Mouse (Mus musculus): ENCODE measurements around the gene Ifitm10. TPM values are rescaled to one million over a fixed set of nuclear protein-coding genes. Genes with fewer than 3 reads are reported as not detected.

Ifitm10 gene
- polyA plus RNA-seq, 1 experiment from 2014 or later, result not detected

- Histone ChIP-seq H3K27ac (no peak overlapping the region), H3K4me3 (ENCODE audit: inconsistent target) (no peak overlapping the region), H3K79me2 (ENCODE audit: inconsistent target) (no peaks in the 10 kb centered on the region), H3K36me3 (ENCODE audit: inconsistent target) (no peaks in the 10 kb centered on the region)
- whole genome bisulfite sequencing (ENCODE audit: missing documents), result 87% methylated on average over 2 of the region's 2 CpGs
Observed at GRCm38 (mm10) chr7:142368856-142369255, 4.7 kb downstream of the Ifitm10 start.

GRCm38 (mm10) chr7:142363107-142363506 is 10.4 kb downstream of the Ifitm10 start:
- H3K27ac ChIP-seq, result no peak overlapping the region
- no peaks in the 10 kb centered on the region for H3K79me2 ChIP-seq (ENCODE audit: inconsistent target)
- H3K36me3 ChIP-seq (ENCODE audit: inconsistent target), result no peaks in the 10 kb centered on the region
- no peak overlapping the region for H3K4me3 ChIP-seq (ENCODE audit: inconsistent target)
- WGBS (ENCODE audit: missing documents), result 43% methylated on average over 4 of the region's 4 CpGs

- H3K4me3 ChIP-seq (ENCODE audit: inconsistent target), result no peak overlapping the region
- H3K36me3 ChIP-seq (ENCODE audit: inconsistent target), result no peaks in the 10 kb centered on the region
- no peak overlapping the region for H3K27ac ChIP-seq
- H3K79me2 ChIP-seq (ENCODE audit: inconsistent target), result no peaks in the 10 kb centered on the region
Observed at GRCm38 (mm10) chr7:142360743-142361142, 12.8 kb downstream of the Ifitm10 start.

GRCm38 (mm10) chr7:142359129-142359528 is 14.4 kb downstream of the Ifitm10 start:
- WGBS (ENCODE audit: missing documents), result 92% methylated on average over 8 of the region's 8 CpGs
- Histone ChIP-seq H3K79me2 (ENCODE audit: inconsistent target) (no peaks in the 10 kb centered on the region), H3K4me3 (ENCODE audit: inconsistent target) (no peak overlapping the region), H3K27ac (no peak overlapping the region), H3K36me3 (ENCODE audit: inconsistent target) (no peaks in the 10 kb centered on the region)

- Histone ChIP-seq H3K27ac (no peak overlapping the region), H3K4me3 (ENCODE audit: inconsistent target) (no peak overlapping the region), H3K36me3 (ENCODE audit: inconsistent target) (no peaks in the 10 kb centered on the region), H3K79me2 (ENCODE audit: inconsistent target) (no peaks in the 10 kb centered on the region)
- WGBS (ENCODE audit: missing documents), result 71% methylated on average over 3 of the region's 3 CpGs
Observed at GRCm38 (mm10) chr7:142357566-142357965, 16.0 kb downstream of the Ifitm10 start.

- 83% methylated on average over 8 of the region's 8 CpGs for WGBS (ENCODE audit: missing documents)
- Histone ChIP-seq H3K36me3 (ENCODE audit: inconsistent target) (no peaks in the 10 kb centered on the region), H3K79me2 (ENCODE audit: inconsistent target) (no peaks in the 10 kb centered on the region), H3K4me3 (ENCODE audit: inconsistent target) (no peak overlapping the region), H3K27ac (no peak overlapping the region)
Observed at GRCm38 (mm10) chr7:142354661-142355233, 18.8 kb downstream of the Ifitm10 start.

GRCm38 (mm10) chr7:142353854-142354253 is 19.7 kb downstream of the Ifitm10 start:
- H3K4me3 ChIP-seq (ENCODE audit: inconsistent target), result no peak overlapping the region
- no peaks in the 10 kb centered on the region for H3K36me3 ChIP-seq (ENCODE audit: inconsistent target)
- H3K79me2 ChIP-seq (ENCODE audit: inconsistent target), result no peaks in the 10 kb centered on the region
- H3K27ac ChIP-seq, result no peak overlapping the region
- 26% methylated on average over 5 of the region's 5 CpGs for WGBS (ENCODE audit: missing documents)

GRCm38 (mm10) chr7:142351569-142351968 is 22.0 kb downstream of the Ifitm10 start:
- WGBS (ENCODE audit: missing documents), result 84% methylated on average over 5 of the region's 5 CpGs
- no peaks in the 10 kb centered on the region for H3K79me2 ChIP-seq (ENCODE audit: inconsistent target)
- no peak overlapping the region for H3K4me3 ChIP-seq (ENCODE audit: inconsistent target)
- no peaks in the 10 kb centered on the region for H3K36me3 ChIP-seq (ENCODE audit: inconsistent target)
- H3K27ac ChIP-seq, result no peak overlapping the region

- H3K4me3 ChIP-seq (ENCODE audit: inconsistent target), result no peak overlapping the region
- 69% methylated on average over 9 of the region's 9 CpGs for WGBS (ENCODE audit: missing documents)
- no peaks in the 10 kb centered on the region for H3K36me3 ChIP-seq (ENCODE audit: inconsistent target)
- no peaks in the 10 kb centered on the region for H3K79me2 ChIP-seq (ENCODE audit: inconsistent target)
- no peak overlapping the region for H3K27ac ChIP-seq
Observed at GRCm38 (mm10) chr7:142349308-142349961, 24.1 kb downstream of the Ifitm10 start.

- WGBS (ENCODE audit: missing documents), result 90% methylated on average over 4 of the region's 4 CpGs
- Histone ChIP-seq H3K4me3 (ENCODE audit: inconsistent target) (no peak overlapping the region), H3K27ac (no peak overlapping the region), H3K79me2 (ENCODE audit: inconsistent target) (no peaks in the 10 kb centered on the region), H3K36me3 (ENCODE audit: inconsistent target) (no peaks in the 10 kb centered on the region)
Observed at GRCm38 (mm10) chr7:142347542-142347941, 26.0 kb downstream of the Ifitm10 start.

GRCm38 (mm10) chr7:142342247-142342640 is 31.3 kb downstream of the Ifitm10 start:
- no peaks in the 10 kb centered on the region for H3K79me2 ChIP-seq (ENCODE audit: inconsistent target)
- 3% methylated on average over 3 of the region's 3 CpGs for WGBS (ENCODE audit: missing documents)
- no peaks in the 10 kb centered on the region for H3K36me3 ChIP-seq (ENCODE audit: inconsistent target)
- H3K4me3 ChIP-seq (ENCODE audit: inconsistent target), result no peak overlapping the region
- H3K27ac ChIP-seq, result peak overlapping the region; percentile 16

- H3K4me3 ChIP-seq (ENCODE audit: inconsistent target), result no peak overlapping the region
- no peaks in the 10 kb centered on the region for H3K79me2 ChIP-seq (ENCODE audit: inconsistent target)
- H3K36me3 ChIP-seq (ENCODE audit: inconsistent target), result no peaks in the 10 kb centered on the region
- 80% methylated on average over 10 of the region's 10 CpGs for WGBS (ENCODE audit: missing documents)
- H3K27ac ChIP-seq, result peak overlapping the region; percentile 16
Observed at GRCm38 (mm10) chr7:142341564-142342246, 31.8 kb downstream of the Ifitm10 start.

GRCm38 (mm10) chr7:142340269-142340970 is 33.1 kb downstream of the Ifitm10 start:
- WGBS (ENCODE audit: missing documents), result 7% methylated on average over 10 of the region's 10 CpGs
- no peaks in the 10 kb centered on the region for H3K36me3 ChIP-seq (ENCODE audit: inconsistent target)
- peak overlapping the region; percentile 10; the same call in 1 of the 2 replicates for H3K27ac ChIP-seq
- H3K4me3 ChIP-seq (ENCODE audit: inconsistent target), result no peak overlapping the region
- no peaks in the 10 kb centered on the region for H3K79me2 ChIP-seq (ENCODE audit: inconsistent target)

- 95% methylated on average over 8 of the region's 8 CpGs for WGBS (ENCODE audit: missing documents)
- Histone ChIP-seq H3K27ac (no peak overlapping the region), H3K4me3 (ENCODE audit: inconsistent target) (no peak overlapping the region), H3K36me3 (ENCODE audit: inconsistent target) (no peaks in the 10 kb centered on the region), H3K79me2 (ENCODE audit: inconsistent target) (no peaks in the 10 kb centered on the region)
Observed at GRCm38 (mm10) chr7:142335151-142335550, 38.4 kb downstream of the Ifitm10 start.

GRCm38 (mm10) chr7:142334246-142334645 is 39.3 kb downstream of the Ifitm10 start:
- no peaks in the 10 kb centered on the region for H3K36me3 ChIP-seq (ENCODE audit: inconsistent target)
- no peak overlapping the region for H3K4me3 ChIP-seq (ENCODE audit: inconsistent target)
- no peak overlapping the region for H3K27ac ChIP-seq
- H3K79me2 ChIP-seq (ENCODE audit: inconsistent target), result no peaks in the 10 kb centered on the region
- WGBS (ENCODE audit: missing documents), result 3% methylated on average over 3 of the region's 3 CpGs

Data from macrophage (primary cell).